Mouse (Mus musculus) limb, embryonic 14.5 days (tissue): ENCODE results near the gene Nos3. TPM values are rescaled to one million over a fixed set of nuclear protein-coding genes. Genes with fewer than 3 reads are reported as not detected.

ENCODE experiments used
- ATAC-seq: fragments of 200-750 bp; cut with Nextera tagmentation; 2 replicates; pipeline ENCODE4 v1.8.0; 2017; ENCODE audit warnings: low read depth, moderate number of reproducible peaks, moderate TSS enrichment; ENCODE audit not compliant: low FRiP score
- DNase-seq: peaks from one replicate; pipeline ENCODE4 v3.0.0-alpha.2; 2015; ENCODE audit warnings: low spot score
- H3K27ac ChIP-seq: fragments of 300-500 bp; sonication (generic); replicated peaks from 2 replicates; pipeline ENCODE4 v1.5.1; 2014; ENCODE audit warnings: low read depth, mild to moderate bottlenecking, low read length, moderate library complexity, mixed read lengths
- H3K27me3 ChIP-seq: fragments of 300-500 bp; sonication (generic); 2 replicates; pipeline ENCODE4 v1.6.1; 2014; ENCODE audit warnings: low read length, mixed read lengths; ENCODE audit not compliant: control insufficient read depth, insufficient read depth
- H3K36me3 ChIP-seq: fragments of 300-500 bp; sonication (generic); 2 replicates; pipeline ENCODE4 v1.6.1; 2014; ENCODE audit warnings: mild to moderate bottlenecking, low read length, moderate library complexity, mixed read lengths; ENCODE audit not compliant: control insufficient read depth, insufficient read depth
- H3K4me1 ChIP-seq: fragments of 300-500 bp; sonication (generic); 2 replicates; pipeline ENCODE4 v1.6.1; 2014; ENCODE audit warnings: antibody characterized with exemption, low read length, mixed read lengths; ENCODE audit not compliant: control insufficient read depth, insufficient read depth
- H3K4me2 ChIP-seq: fragments of 300-500 bp; sonication (generic); replicated peaks from 2 replicates; pipeline ENCODE4 v1.6.1; 2014; ENCODE audit warnings: low read depth, mild to moderate bottlenecking, low read length, moderate library complexity; ENCODE audit not compliant: severe bottlenecking
- H3K4me3 ChIP-seq: fragments of 300-500 bp; sonication (generic); replicated peaks from 2 replicates; pipeline ENCODE4 v1.5.1; 2014; ENCODE audit warnings: low read length
- H3K9ac ChIP-seq: fragments of 300-500 bp; sonication (generic); 2 replicates; pipeline ENCODE4 v1.6.1; 2014; ENCODE audit warnings: mild to moderate bottlenecking, low read depth, low read length, moderate library complexity; ENCODE audit not compliant: severe bottlenecking
- H3K9me3 ChIP-seq: fragments of 300-500 bp; sonication (generic); 2 replicates; pipeline ENCODE4 v1.6.1; 2016; ENCODE audit warnings: low read length; ENCODE audit not compliant: control insufficient read depth
- POLR2A ChIP-seq: fragments of 200-500 bp; IDR thresholded peaks from 2 replicates; pipeline ENCODE4 v1.8.0; 2012; ENCODE audit warnings: inconsistent platforms, mild to moderate bottlenecking, moderate library complexity, borderline replicate concordance; ENCODE audit not compliant: insufficient read depth, insufficient read length; ENCODE audit errors: extremely low read depth
- WGBS: fragments of 180-500 bp; shearing (Covaris S2); extraction: QIAGEN DNeasy Blood & Tissue Kit; methylation state at CpG from one replicate; pipeline ENCODE4 v1.1.7; 2014; 5-methylcytosine and 5-hydroxymethylcytosine counted together
- polyA plus RNA-seq, 2 experiments: library from polyadenylated mRNA; depleted of rRNA in 1 of 2; stranded (reverse) in 1 of 2; unstranded in 1 of 2; fragments of >200 nt; fragmentation: Nextera tagmentation in 1 of 2; extraction: Ambion mirVana in 1 of 2; gene quantifications; 2 replicates each; pipeline versions ENCODE4 v1.2.1 to v1.2.3; 2012 to 2014

The Nos3 gene
- polyA plus RNA-seq, 2 experiments: 4.8 to 7.3 TPM

DNA sequence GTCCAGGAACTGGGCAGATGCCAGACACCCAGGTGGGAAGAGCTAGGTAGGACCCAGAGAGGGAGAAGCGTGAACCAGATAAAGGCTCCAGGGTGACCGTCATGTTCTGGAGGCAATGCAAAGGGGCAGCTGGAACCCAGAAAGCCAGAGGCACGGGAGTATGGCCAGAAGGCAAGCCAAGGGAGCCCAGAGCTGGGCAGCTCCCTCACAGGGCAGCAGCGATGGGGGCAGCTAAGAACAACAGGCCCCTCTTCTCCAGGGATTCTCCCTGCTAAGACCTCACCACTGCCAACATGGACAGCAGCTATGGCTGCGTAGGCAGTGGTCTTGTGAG is 34.7 kb upstream of the Nos3 start:
- Histone ChIP-seq H3K9ac (0 out of 2 replicates have a peak overlapping the region, but pooled peaks have one; percentile 32), H3K4me1 (peaks cover 17% of the 10 kb centered on the region), H3K27ac (no peak overlapping the region), H3K4me2 (peak overlapping the region; percentile 68), H3K9me3 (no peaks in the 10 kb centered on the region), H3K4me3 (no peak overlapping the region; the same call in 1 of the 2 replicates), H3K27me3 (0 out of 2 replicates have a peak, but pooled peaks cover 6% of the 10 kb centered on the region), H3K36me3 (no peaks in the 10 kb centered on the region)
- WGBS: 43% methylated on average over 4 of the region's 5 CpGs
- no peak for DNase-seq
- no peak for TF ChIP-seq POLR2A
- ATAC-seq: 0 out of 2 replicates have a peak, but pooled peaks have one; percentile 3

DNA sequence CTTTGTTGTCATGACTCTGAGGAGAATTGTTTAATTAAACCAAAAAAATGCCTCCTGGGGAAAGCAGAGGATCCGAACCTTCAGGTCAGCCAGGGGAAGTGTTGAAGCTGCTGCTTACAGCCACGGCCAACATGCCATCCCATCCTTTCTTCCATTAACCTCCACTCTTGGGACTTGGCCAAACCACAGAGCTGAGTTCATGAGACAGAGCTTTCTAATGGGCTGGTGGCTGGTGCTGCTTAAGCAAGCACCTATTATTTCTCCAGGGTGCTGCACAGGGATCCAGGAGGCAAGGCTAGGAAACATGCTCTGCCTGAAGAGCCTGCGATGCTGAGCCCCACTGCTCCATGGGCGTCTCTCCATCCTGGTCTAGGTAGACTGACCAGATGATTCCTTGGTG is 32.2 kb upstream of the Nos3 start:
- 84% methylated on average over 4 of the region's 4 CpGs for WGBS
- Histone ChIP-seq H3K9ac (no peak overlapping the region), H3K36me3 (no peaks in the 10 kb centered on the region), H3K4me3 (no peak overlapping the region), H3K9me3 (no peaks in the 10 kb centered on the region), H3K27ac (no peak overlapping the region), H3K4me2 (no peak overlapping the region), H3K4me1 (peaks cover 17% of the 10 kb centered on the region), H3K27me3 (no peaks in the 10 kb centered on the region)
- DNase-seq (no peak), ATAC-seq (no peak)
- no peak for TF ChIP-seq POLR2A

DNA sequence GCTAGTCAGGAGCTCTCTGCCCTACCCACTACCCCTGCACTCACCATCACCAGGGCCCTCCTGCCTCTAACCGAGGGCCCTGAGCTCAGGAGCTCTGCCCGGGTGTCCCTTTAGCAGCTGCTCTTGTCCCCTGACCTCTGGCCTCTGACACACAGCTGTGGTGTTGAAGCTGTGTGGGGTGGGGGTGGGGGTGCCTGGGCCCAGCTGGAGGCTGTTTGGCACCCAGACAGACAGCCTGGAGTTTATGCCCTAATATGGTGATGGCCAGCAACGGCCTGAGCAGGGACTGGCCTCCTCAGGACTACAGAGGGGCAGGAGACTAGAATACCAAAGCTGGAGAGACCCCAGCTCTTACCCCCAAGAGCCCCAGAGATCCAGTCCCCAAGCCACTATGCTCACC is 29.9 kb upstream of the Nos3 start:
- Histone ChIP-seq H3K4me3 (no peak overlapping the region), H3K9ac (no peak overlapping the region), H3K9me3 (no peaks in the 10 kb centered on the region), H3K4me2 (no peak overlapping the region), H3K27me3 (no peaks in the 10 kb centered on the region), H3K27ac (no peak overlapping the region), H3K36me3 (no peaks in the 10 kb centered on the region), H3K4me1 (peaks cover under 1% of the 10 kb centered on the region; the same call in 1 of the 2 replicates)
- no peak for TF ChIP-seq POLR2A
- no peak for ATAC-seq
- DNase-seq: no peak
- WGBS: 0% methylated on average over 1 of the region's 3 CpGs

DNA sequence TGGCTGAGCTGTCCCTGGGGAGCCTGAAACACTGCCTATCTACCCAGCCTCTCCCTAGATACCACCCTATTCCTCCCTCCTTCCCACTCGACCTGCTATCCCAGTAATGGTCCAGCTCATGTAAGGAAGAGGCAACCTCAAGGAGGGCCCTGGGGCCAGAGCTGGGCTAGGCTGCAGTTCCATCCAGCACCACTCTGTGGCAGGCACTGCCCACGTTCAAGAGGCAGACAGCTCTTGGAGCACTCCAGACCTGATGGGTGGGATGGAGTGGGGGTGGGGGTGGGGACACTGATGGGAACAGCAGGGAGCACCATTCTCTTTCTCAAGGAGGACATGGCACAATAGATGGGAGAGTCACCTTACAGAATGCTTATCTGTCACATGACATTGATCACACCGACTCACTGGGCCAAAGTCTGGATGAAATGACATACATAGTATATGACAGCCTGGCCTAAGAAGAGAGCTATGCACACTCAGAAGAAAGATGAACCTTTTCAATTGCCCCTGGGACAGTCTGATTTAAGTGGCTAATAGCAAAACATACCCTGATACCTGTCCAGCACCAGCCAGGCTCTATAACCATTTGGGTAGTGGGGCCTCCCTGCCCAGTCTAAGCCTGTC is 28.6 kb upstream of the Nos3 start:
- H3K9me3 ChIP-seq: no peaks in the 10 kb centered on the region
- H3K4me3 ChIP-seq: no peak overlapping the region
- no peaks in the 10 kb centered on the region for H3K4me1 ChIP-seq
- WGBS: 20% methylated on average over 3 of the region's 3 CpGs
- H3K36me3 ChIP-seq: no peaks in the 10 kb centered on the region
- H3K4me2 ChIP-seq: no peak overlapping the region
- no peak for DNase-seq
- ATAC-seq: peak; percentile 61
- no peak overlapping the region for H3K27ac ChIP-seq
- no peaks in the 10 kb centered on the region for H3K27me3 ChIP-seq
- TF ChIP-seq POLR2A: no peak
- H3K9ac ChIP-seq: no peak overlapping the region

DNA sequence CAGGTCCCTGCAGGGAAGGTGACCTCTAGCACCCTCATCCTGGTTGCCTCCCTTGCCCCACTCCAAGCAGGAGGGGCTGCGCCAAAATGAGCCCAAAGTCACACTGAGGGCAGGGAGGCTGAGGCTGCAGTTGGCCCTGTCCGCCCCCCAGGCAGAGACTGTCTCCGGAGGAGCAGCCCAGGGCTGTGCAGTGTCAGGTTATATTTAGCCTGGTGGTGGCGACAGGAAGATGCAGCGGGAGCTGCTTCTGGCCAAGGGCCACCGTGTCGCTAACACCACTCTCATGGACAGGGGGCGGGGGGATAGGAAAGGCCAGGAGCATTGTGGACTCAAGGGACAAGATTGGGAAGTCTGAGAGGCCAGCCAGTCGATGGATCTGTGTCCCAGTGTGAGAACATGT is 27.2 kb upstream of the Nos3 start:
- H3K4me2 ChIP-seq: no peak overlapping the region
- H3K4me3 ChIP-seq: no peak overlapping the region
- no peak for DNase-seq
- 32% methylated on average over 9 of the region's 9 CpGs for WGBS
- no peak for TF ChIP-seq POLR2A
- H3K9me3 ChIP-seq: no peaks in the 10 kb centered on the region
- H3K9ac ChIP-seq: no peak overlapping the region
- H3K4me1 ChIP-seq: no peaks in the 10 kb centered on the region
- H3K36me3 ChIP-seq: no peaks in the 10 kb centered on the region
- 0 out of 2 replicates have a peak, but pooled peaks have one; percentile 11 for ATAC-seq
- H3K27me3 ChIP-seq: no peaks in the 10 kb centered on the region
- no peak overlapping the region for H3K27ac ChIP-seq

DNA sequence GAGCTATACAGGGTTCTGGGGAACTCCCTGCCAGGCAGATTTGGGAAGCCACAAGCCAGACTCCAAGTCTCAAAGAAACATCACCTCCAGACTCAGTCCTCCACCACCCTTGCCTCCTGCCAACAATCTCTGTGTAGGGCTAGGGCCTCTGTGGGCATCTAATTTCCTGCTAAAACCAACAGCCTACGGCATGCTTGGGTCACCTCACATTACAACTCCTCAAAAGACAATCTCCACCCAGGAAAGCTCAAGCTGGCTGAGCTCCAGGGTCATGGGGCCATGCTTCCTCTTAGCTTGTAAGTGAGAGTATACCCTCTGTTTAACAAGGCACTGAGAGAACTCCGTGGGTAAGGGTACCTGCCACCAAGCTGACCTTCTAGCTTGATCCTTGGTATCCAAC is 26.8 kb upstream of the Nos3 start:
- Histone ChIP-seq H3K9me3 (no peaks in the 10 kb centered on the region), H3K4me2 (no peak overlapping the region), H3K4me1 (no peaks in the 10 kb centered on the region), H3K27me3 (no peaks in the 10 kb centered on the region), H3K9ac (no peak overlapping the region), H3K36me3 (no peaks in the 10 kb centered on the region), H3K27ac (no peak overlapping the region), H3K4me3 (no peak overlapping the region)
- WGBS: 67% methylated on average over 2 of the region's 2 CpGs
- TF ChIP-seq POLR2A: no peak
- no peak for ATAC-seq
- no peak for DNase-seq
